Mouse (Mus musculus): ENCODE results near the gene Cyp27b1.

- TF ChIP-seq CTCF (IDR thresholded peaks at IDR 0.05; ENCODE audit: low read depth, low read length) = no peak
- no peak for TF ChIP-seq GATA2 (IDR thresholded peaks at IDR 0.05; ENCODE audit: borderline replicate concordance, low read depth, low read length)
- no peak for TF ChIP-seq GATA1 (IDR thresholded peaks at IDR 0.05; ENCODE audit: borderline replicate concordance, low read length)
- no peak for TF ChIP-seq POLR2AphosphoS5 (IDR thresholded peaks at IDR 0.05; ENCODE audit: insufficient replicate concordance, low read depth, low read length)
These were observed at the start of gene Cyp27b1 for GRCm38 (mm10) chr10:127047954-127048353.

Measured in G1E (cell line).